Mouse (Mus musculus): ENCODE measurements at regions not wholly inside any gene's neighbourhood (a gene's known extent, or its start where the extent isn't known, plus 50 kb on each side); places are given as distances from the start of the nearest gene placed in this dataset.

- no peak for TF ChIP-seq CTCF (IDR thresholded peaks at IDR 0.05; ENCODE audit: low read depth)
- no peak for TF ChIP-seq EP300 (IDR thresholded peaks at IDR 0.05; ENCODE audit: low read depth)
These were observed 99.7 kb downstream of the Bdh1 start for GRCm38 (mm10) chr16:31521786-31522185.

Measured in heart, postnatal 0 days (tissue).